Mouse (Mus musculus) ovary, postnatal 10 days (tissue): ENCODE measurements around the gene Cdkn1c.

ENCODE experiments used
- DNase-seq: peaks from one replicate; pipeline ENCODE4 v3.0.0; 2022; ENCODE audit warnings: low spot score

Gene Cdkn1c

DNA sequence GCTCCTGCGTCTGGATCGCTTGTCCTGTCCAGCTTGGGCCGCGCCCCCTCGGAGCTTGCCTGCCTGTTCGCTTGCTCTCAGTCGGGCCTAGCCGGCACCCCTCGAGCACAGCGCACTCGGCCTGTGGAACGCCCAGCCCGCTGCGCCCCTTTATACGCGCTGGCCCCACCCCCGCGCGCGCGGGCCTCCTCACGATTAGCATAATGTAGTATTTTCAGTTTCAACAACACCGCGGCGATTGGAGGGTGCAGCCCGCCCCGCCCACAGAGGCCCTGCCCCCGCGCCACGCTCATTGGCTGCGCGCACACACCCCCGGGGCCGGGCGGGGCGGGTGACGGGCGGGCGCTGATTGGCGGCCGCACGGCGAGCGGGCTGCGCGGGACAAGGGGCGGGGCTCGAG lies at the start of gene Cdkn1c:
Gene Cdkn1c (minus strand): TSS at position 177 of the 400 bp plus-strand sequence.
- DNase-seq: peak; percentile 71

DNA sequence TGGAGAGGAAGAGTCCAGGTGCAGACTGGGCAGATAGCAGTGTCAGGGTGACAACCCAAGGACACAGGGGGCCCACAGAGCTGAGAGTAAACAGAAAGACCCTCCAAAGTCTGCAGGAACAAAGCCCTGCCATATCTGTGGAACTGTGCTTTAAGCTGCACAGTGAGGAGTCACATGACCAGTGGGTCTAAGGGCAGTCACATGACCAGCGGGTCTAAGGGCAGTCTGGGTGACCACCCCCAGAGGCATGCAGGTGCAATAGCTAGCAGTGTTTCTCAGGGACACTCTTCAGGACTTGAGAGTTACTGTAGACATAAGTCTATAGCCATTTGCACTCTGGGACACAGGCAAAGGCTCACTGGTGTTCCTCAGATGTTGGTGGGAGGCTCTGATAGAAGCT lies 48.7 kb upstream of the Cdkn1c start:
- DNase-seq: no peak

DNA sequence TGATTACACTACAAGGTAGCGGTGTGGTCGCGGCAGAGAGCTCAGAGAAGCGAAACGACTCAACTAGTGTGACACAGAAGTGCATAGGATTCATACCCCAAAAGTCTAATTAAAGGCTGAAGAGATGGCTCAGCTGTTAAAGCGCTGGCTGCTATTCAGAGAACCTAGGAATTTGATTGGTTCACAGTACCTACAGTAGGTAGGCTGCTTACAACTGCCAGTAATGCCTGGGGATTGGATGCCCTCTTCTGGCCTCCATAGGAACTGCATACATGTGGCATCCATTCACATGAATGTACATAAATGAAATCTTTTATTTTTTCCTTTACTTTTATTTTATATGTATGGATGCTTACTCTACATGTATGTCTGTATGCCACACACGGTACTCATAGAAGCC lies 45.8 kb upstream of the Cdkn1c start:
- DNase-seq: no peak

DNA sequence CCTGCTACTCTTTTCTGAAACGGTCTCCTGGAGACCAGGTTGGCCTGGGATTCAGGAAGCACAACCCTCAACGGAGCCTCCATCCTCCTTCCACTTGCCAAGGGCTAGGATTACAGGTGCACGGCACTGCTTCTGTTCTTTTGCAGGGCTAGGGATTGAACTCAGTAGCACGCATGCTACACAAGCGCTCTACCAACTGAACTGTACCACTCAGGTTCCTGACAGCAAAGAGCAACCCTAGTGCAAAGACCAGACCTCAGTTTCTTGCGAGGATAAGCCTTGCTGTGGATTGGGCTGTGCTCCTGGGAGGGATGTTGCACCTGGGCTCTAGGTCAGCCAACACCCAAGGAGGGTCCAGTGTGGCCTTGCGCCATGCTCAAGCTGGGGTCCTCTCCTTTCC lies 45.4 kb upstream of the Cdkn1c start:
- DNase-seq: no peak

DNA sequence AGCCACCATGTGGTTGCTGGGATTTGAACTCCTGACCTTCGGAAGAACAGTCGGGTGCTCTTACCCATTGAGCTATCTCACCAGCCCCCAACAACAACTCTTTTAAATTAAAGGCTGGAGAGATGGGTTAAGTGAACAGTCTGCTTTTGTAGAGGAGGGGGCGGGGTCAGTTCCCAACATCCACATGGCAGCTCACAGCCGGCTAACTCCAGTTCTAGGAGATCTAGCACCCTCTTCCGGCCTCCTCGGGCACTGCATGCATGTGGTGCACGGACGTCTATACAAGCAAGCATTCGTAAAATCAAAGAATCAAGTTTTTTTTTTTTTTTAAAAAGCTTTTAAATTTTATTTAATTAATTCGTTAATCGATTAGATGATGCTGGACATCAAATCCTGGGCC lies 45.0 kb upstream of the Cdkn1c start:
- DNase-seq: peak; percentile 50

DNA sequence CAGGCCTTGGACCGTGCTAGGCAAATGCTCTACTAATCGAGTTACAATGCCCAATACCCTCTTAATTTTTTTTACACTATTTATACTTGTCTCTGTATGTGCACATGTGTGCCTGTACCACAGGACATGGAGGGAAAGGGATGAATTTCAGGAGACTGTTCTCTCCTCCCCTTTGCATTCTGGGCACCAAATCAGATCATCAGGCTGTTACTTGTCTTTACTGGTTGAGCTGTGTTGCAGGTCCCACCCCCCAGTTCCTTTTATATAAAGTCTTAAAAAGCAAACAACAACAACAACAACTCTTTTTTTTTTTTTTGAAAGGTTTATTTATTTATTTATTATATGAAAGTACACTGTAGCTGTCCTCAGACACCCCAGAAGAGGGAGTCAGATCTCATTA lies 44.6 kb upstream of the Cdkn1c start:
- no peak for DNase-seq

DNA sequence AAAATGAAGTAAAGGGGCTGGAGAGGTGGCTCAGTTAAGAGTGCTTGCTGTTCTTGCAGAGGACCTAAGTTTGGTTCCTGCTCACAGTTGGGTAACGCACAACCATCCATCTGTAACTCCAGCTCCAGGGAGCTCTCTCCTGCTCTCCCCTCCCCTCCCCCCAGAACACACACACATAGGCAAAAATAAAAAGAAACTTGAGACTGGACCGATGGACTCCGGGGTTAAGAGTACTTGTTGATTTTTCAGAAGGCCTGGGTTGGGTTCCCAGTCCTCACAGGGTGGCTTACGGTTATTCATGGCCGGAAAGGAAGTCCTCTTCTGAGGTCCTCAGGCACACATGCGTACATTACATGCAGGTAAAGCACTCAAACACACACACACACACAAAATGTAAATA lies 43.1 kb upstream of the Cdkn1c start:
- DNase-seq: no peak

DNA sequence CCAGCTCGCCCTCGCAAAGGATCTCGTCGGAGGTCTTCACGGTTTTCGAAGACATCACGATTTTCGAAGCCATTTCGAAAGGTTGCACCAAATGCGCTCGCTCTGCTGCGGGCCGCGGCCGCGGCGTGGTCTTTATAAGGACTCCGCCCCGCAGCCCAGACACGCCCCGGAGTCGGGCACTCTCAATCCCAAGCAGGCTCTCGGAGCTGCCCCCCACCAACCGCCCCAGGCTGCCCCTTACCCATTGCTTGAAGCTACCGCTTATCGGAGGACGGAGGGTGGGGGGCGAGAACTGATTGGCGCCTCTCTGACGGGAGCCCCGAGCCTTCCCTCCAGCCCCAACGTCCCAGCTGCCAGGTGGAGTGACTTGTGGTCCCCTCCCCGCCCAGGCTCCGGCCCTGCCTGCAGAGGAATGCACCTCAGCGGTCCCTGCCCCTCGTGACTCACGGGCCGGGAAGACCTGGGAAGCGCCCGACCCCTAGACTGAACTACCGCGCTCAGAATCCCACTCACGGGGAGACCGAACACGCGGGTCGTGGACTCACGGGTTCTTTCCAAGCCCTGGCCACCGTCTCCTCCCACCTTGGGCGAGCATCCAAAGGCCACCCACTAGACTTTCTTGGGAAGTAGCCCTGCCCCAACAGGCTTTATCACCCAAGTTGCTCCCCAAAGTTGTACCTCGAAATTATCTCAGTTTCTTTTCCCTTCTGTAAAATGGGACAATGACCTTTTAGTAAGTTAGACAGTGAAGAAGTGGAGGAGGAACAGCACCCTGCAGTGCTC lies 41.8 kb upstream of the Cdkn1c start, which contains the start of gene Phlda2:
Gene Phlda2 (minus strand): TSS at position 733 of the 783 bp plus-strand sequence.
- DNase-seq: no peak

DNA sequence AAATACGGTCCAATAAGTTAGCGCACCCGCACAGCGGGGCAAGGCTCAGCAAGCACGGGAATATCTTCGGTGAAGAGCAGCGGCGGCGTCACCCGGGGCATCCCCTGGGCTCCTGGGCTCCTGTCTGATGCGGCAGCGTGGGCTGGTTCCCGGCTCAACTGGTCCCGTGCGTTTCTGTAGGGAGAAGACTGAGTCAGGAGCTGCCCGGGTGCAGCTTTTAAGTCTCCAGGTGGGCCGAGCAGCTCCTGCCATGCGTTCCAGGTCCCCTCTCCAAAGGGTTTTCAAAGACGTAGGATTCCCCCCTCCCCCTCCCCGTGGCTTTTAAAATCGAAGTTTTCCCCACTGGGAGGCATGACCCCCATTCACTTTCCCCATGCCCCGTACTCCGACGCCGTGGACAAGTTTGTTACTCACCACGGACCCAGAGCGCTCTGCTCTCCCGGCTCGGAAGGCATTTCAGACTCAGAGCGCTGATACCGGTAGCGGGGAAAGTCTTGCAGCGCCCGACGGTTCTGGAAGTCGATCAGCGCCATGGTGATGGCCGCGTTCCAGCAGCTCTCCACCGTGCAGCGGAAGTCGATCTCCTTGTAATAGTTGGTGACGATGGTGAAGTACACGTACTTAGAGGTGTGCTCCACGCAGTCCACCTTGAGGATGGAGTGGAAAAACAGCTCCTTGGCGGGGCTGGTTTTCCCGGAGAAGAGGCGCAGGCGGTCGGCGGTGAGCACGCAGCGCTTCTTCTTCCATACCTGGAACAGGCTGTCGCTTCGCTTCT lies 41.0 kb upstream of the Cdkn1c start:
- DNase-seq: no peak

DNA sequence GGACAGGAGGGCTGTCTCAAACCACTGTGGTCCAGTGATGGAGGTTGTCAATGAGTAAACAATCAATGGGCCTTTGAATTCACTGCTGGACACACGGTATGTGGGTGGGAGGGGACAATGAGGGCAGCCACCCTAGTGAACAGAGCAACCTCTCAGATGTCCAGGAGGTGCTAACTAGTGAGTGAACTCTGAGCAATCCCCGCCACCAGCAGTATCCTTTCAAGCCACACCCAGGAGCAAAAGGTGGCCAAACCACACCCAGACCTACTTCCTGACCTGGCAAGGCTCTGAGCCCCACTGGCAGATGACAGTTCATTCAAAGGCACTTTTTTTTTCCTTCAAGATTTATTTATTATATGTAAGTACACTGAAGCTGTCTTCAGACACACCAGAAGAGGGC lies 40.1 kb upstream of the Cdkn1c start:
- no peak for DNase-seq

DNA sequence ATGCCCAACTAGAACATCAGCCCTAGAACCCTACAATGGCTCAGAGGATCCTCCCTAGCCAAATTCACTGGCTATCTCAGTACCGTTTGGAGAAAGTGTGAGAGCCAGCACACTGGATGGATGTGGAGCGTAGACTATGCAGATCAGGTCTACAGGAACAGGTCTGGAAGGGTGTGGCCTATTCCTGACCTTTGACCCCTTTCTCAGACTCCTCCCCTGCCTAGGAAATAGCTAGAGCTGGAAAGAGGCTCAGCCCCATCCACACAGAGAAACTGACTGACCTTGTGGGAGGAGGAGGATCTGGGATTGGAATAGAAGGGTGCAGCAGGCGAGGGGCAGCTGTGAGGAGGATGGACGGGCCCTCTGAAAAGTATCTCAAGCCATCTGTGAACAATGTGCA lies 37.7 kb upstream of the Cdkn1c start:
- no peak for DNase-seq

DNA sequence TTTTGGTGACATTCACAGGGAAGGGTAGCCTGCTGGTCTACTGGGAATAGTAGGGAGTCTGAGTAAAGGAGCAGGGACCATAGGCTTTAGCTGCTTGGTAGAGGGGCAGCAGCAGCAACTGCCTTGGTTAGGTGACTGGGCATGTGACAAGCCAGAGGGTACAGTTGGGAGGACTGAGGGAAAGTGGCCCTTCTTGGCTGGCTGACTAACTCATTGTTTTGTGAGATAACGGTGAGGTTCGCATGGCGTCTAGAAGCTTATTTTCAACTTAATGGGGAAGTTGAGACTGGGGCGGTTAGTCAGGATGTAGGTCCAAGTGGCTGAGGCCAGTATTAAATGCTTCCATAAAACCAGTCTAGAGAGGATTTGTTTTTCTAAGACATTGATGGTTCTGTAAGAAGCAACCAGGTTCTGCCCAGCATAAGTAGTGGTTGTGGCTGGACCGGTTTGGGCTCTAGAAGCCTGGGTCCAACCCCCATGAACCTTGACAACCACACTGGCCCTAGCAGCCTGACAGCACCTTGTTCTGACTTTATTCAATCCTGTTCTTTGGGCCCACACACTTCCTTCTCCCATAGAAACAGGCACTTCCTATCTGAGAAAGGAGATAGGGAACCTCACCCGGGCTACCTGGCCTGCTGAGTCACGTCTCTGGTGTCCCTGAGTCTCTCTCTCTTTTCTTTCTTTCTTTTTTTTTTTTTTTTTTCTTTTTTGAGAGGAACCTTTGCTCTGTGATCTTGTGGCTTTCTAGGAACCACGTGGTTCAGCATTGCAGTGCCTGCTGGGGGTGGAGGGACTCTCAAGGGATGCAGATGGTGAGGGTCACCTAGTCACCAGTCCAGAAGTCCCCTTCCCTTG lies 34.5 kb upstream of the Cdkn1c start:
- DNase-seq: no peak

DNA sequence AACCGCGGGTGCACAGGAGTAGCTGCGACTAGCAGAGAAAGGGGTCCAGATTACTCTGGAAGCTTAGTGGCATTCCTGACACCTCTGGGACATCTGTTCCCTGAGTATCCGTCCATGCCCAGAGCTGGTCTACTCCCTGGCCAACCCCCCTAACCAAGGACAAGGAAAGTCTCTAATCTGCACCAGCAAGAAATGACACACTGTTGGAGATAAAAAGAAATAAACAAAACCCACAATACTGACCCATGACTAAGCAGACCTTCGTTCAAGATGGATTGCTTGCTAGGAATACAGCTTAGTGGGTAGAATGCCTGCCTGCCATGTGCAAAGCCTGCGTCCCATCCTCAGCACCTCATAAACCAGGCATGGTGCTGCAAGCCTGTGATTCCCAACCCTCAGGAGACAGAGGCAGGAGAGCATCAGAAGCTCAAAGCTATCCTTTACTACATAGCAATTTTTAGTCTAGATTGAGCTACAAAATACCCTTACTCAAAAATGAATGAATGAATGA lies 32.8 kb upstream of the Cdkn1c start:
- DNase-seq: no peak

DNA sequence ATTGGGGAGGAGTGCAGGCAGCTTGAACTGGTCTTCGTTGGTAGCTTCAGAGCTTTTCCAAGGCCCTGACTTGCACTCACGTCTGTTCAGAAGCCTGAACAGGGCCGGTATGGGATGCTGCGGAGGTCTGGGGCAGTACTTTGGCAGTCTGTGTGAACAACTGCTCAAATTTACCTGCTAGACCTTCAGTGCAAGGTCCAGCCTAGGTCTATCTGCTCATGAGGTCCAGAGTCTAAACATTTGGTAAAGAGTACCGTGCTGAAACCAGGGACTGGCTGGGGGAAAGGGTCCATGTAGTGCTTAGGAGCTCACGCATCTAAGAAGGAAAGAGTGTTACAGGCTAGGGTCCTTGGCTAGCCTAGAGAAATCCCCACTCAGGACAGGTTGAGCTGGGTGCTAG lies 28.9 kb upstream of the Cdkn1c start:
- no peak for DNase-seq

DNA sequence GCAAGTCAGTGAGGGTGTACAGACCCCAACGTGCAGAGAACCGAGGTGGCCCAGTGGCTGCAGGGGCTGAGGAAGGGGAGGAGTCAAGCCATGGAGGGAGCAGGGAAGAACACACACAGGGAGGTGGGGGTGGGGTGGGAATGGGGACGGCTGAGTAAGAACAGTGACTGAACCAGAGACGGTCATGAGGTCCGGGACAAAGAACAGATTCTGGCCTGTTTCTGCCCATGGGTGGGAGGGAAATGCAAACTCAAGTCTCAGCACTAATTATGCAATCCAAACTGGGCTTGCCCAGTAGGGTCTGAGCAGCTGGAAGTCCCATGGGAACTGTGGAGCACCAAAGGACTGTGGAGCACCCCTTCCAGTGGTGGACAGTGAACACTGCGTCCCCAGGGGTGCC lies 21.7 kb upstream of the Cdkn1c start:
- no peak for DNase-seq

DNA sequence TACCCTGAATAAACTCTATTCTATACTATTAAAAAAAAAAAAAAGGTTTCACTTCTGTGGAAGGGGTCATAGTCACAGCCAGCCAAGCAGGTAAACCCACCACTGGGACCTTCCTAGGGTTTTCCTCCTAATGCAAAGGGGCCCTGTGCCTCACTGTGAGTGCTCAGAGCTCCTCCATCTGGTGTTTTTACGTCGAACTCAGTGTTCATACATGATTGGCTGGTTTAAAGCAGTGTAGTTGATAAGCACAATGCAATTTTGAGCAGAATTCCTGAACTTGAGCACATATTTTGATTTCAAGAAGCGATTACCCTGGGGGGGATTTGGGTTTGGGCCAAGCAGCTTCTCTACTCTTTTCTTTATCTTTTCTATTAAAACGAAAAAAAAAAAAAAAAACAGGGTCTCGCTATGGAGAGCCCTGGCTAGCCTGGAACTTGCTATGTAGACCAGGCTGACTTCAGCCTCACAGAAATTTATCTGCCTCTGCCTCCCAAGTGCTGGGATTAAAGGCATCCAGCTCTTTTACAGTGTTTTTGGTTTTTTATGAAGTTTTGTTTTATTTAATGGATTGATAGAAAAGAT lies 21.0 kb upstream of the Cdkn1c start:
- no peak for DNase-seq

DNA sequence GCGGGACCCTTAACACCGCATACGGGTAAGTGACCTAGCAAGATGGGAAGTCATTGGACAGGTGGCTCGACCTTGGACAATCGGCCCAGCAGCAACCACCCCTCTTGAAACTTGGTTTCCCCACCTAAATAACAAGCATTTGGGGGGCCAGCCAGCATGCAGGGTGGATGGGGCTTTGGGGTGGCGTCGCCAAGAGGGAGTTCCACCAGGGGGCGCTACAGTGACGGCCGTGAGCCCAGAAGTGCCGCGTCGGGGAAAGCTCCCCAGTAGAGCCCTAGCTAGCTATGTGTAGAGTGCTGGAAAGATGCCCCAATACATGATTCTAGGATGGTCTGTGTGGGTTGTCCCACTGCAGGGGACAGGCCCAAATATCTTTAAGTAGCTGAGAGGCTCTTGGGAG lies 19.6 kb upstream of the Cdkn1c start:
- DNase-seq: peak; percentile 42

DNA sequence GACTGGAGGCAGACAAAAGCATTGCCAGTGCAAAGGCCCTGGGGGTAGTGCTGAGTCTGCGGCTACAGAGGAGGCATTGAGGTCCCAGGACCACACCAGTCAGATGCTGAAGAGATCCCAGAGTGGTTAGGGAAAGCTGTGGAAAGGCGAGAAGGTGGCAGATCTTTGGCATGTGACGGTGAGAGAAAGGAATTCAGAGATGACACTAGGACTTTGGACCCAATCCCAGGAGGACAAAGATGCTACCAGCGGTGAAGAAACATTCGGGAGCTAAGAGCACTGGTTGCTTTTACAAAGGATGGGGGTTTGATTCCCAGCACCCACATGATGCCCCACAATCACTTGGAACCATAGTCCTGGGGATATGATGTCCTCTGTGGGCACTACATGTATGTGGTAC lies 16.9 kb upstream of the Cdkn1c start:
- DNase-seq: no peak

DNA sequence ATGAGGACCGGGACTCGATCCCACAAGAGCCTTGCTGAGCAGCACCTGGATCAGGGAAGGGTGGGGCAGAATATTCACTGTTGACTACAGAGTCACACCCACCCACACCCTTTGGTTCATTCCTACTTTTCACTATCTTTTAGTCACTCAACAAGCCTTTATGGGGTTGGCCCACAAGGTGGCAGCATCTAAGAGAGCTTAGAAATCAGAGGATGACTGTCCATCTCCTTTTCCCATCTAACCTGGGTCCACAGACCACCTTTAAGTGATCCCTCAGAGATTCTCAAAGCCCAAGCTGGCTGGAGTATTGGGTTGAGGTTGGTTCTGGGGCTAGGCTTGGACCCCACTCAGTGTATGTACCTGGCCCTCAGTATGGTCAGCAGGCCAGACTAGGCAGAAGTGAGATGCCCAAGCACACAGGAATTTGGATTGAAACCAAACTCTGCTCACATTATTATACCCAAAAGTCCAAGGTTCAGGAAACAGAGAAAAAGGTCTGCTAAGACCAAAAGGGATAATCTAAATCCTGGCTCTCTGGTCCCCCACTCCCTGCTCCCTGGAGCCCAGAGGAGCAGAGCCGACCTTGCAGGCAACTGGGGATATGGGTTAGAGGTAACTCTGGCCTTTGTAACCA lies 16.0 kb upstream of the Cdkn1c start:
- DNase-seq: no peak

DNA sequence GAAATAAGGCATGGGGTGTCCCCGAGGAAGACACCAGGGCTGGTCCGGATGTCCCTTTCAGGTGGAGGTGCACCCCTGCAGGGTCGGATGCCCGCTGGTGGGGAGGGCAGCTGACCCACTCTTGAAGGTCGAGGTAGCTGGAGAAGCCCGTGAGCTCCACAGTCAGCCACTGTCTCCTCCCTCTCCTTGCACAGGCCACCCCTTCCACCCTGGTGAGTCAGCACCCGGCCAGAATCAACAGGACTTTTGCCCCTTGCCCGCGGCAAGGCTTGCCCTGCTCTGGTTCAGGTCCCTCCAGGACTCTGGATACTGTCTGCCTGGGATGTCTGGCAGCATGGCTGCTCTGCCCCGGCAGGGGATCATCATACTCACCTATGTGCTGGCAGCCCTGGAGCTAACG lies 15.0 kb upstream of the Cdkn1c start:
- DNase-seq: no peak

DNA sequence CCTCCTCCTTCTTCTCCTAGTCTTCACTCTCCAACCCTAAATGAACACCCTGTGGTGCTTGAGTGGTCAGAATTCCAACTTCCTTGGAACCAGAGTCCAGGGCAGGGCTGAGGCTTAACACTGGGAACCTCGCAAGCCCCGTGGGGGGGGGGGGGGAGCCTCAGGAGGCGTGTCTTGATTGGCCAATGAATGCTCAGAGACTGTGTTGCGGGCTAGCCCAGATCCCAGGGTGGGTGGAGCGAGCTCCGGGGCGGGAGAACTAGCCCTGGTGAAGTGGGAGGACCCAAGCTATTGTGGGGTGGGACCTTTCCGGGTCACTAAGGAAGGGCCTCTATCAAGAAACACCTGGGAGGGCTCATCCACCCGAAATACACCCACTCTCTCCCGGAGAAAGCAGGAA lies 14.0 kb upstream of the Cdkn1c start:
- no peak for DNase-seq
